Mouse (Mus musculus) E14TG2a.4 (cell line): ENCODE data around the gene Rtkn.
A peak's percentile ranks its signal among the peaks of the same experiment; 100 is the strongest.

ENCODE experiments used
- H3K27me3 ChIP-seq: 2 replicates; pipeline ENCODE4 v1.6.1; 2014; ENCODE audit warnings: low read length, control low read depth; ENCODE audit not compliant: insufficient read depth
- H3K36me3 ChIP-seq: 2 replicates; pipeline ENCODE4 v1.6.1; 2014; ENCODE audit warnings: low read length, control low read depth; ENCODE audit not compliant: insufficient read depth
- H3K4me1 ChIP-seq: replicated peaks from 2 replicates; pipeline ENCODE4 v1.6.1; 2014; ENCODE audit warnings: low read depth, low read length, control low read depth
- H3K4me3 ChIP-seq: replicated peaks from 2 replicates; pipeline ENCODE4 v1.5.1; 2014; ENCODE audit warnings: mild to moderate bottlenecking, low read length
- H3K9me3 ChIP-seq: 2 replicates; pipeline ENCODE4 v1.6.1; 2014; ENCODE audit warnings: low read length, control low read depth
- CTCF ChIP-seq: conservative IDR thresholded peaks from 2 replicates; pipeline ENCODE4 v1.5.1; 2014; ENCODE audit warnings: low read length
- NANOG ChIP-seq: IDR thresholded peaks from 2 replicates; pipeline ENCODE4 v1.6.1; 2014; ENCODE audit warnings: borderline replicate concordance, low read length, mixed read lengths
- POU5F1 ChIP-seq: IDR thresholded peaks from 2 replicates; pipeline ENCODE4 v1.6.1; 2014; ENCODE audit warnings: low read length, borderline replicate concordance

The Rtkn gene

DNA sequence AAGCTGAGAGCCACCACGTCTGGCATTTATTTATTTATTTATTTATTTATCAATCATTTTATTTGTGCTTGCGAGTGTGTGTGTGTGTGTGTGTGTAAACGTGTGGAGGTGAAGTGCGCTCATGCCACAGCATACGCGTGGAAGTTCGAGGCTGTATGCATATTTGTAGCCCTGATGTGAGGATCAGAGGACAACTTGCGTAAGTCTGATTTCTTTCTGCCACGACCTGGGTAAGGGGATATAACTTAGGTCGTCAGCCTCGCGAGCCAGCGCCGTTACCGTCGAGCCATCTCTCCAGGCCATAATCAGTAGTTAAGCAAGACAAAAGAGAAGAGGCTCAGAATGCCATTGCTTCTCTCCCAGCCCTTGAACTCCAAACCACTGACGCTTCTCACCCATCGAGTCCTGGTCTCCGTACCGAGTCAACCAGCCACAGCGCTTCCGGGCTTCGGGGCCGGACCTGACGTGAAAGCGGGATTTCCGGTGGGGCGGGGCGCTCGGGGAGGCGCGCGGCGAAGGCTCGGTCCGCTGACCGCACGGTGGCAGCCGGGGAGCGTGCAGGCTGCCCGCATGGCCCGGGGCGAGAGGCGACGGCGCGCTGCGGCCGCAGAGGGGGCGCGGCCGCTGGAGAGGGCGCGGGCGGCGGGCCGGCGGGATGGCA, 20.1 kb upstream of the Rtkn start, which contains the start of gene Mogs:
TSS of gene Mogs (plus strand) at position 486 of the 661 bp plus-strand sequence.
- H3K9me3 ChIP-seq: no peaks in the 10 kb centered on the region
- H3K4me1 ChIP-seq: peaks cover 59% of the 10 kb centered on the region
- TF ChIP-seq CTCF: no peak
- no peak for TF ChIP-seq POU5F1
- no peak for TF ChIP-seq NANOG
- H3K36me3 ChIP-seq: peaks cover 47% of the 10 kb centered on the region
- peak within 1 kb of the TSS; percentile 89 for H3K4me3 ChIP-seq
- H3K27me3 ChIP-seq: no peaks in the 10 kb centered on the region

DNA sequence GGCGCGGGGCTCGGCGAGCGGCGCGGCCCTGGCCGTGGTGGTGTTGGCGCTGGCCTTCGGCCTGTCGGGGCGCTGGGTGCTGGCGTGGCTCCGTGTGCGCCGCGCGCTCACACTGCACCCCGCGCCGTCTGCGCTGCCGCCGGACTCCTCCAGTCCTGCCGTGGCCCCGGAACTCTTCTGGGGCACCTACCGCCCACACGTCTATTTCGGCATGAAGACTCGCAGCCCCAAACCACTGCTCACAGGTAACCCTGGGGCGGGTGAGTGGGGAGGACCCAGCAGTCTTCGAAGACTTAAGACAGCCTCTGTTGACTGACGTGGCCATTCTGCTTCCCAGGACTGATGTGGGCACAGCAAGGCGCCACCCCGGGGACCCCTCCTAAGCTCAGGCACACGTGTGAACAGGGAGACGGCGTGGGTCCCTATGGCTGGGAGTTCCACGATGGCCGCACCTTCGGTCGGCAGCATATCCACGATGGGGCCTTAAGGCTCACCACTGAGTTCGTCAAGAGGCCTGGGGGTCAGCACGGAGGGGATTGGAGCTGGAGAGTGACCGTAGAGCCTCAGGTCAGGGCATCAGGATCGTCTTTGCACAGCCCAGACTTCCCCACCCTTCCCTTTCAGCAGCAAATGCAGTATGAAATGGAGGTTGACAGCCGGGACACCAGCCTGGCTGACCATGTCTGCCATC, 19.4 kb upstream of the Rtkn start:
- no peak for TF ChIP-seq NANOG
- Histone ChIP-seq H3K36me3 (peaks cover 40% of the 10 kb centered on the region), H3K27me3 (no peaks in the 10 kb centered on the region)

DNA sequence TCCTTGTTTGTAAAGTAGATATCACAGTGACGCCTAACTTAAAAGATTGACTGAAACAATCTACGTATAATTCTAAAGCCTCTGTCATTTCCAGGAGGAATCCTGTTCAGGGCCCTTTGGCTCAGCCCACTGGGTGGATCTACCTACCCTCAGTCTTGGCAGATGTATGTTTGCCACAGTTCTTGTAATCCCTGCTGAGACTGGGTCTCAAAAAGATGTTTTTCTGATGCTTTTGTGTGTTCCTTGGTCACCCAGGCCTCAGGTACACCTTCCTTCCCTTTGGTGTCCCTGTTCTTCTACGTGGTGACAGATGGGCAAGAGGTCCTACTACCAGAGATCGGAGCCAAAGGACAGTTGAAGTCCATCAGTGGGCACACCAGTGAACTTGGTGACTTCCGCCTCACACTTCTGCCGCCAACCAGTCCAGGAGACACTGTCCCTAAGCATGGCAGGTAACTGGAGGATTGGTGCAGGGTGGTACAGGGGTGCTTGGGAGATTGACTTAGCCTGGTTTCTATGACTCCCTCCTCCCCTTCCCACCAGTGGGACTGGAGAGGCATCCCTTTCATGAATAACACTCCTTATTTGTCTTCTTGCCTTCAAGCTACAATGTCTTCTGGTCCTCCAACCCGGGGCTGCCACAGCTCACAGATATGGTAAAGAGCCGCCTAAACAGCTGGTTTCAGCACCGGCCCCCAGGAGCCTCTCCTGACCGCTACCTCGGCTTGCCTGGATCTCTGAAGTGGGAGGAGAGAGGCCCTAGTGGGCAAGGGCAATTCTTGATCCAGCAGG, 18.7 kb upstream of the Rtkn start:
- Histone ChIP-seq H3K4me3 (peak overlapping the region; percentile 89), H3K36me3 (peaks cover 37% of the 10 kb centered on the region), H3K27me3 (no peaks in the 10 kb centered on the region), H3K9me3 (no peaks in the 10 kb centered on the region), H3K4me1 (peaks cover 64% of the 10 kb centered on the region)
- TF ChIP-seq CTCF: no peak
- TF ChIP-seq POU5F1: no peak
- TF ChIP-seq NANOG: no peak

More for the DNA sequence above, 19.4 kb upstream of the Rtkn start:
- peaks cover 63% of the 10 kb centered on the region for H3K4me1 ChIP-seq
- peak overlapping the region; percentile 89 for H3K4me3 ChIP-seq
- H3K9me3 ChIP-seq: no peaks in the 10 kb centered on the region

DNA sequence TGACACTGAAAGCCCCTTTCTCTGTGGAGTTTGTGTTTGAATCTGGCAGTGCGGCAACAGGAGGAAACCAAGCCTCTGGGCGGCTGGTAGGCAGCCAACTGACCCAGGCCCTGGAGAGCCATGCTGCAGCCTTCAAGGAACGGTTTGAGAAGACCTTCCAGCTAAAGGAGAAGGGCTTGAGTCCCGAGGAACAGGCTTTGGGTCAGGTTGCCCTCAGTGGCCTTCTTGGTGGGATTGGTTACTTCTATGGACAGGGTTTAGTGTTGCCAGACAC, 18.2 kb upstream of the Rtkn start:
- Histone ChIP-seq H3K4me3 (peak overlapping the region; percentile 89; the same call in 1 of the 2 replicates), H3K9me3 (no peaks in the 10 kb centered on the region), H3K4me1 (peaks cover 60% of the 10 kb centered on the region), H3K36me3 (peaks cover 37% of the 10 kb centered on the region), H3K27me3 (no peaks in the 10 kb centered on the region)
- TF ChIP-seq NANOG: no peak
- no peak for TF ChIP-seq CTCF
- TF ChIP-seq POU5F1: no peak

DNA sequence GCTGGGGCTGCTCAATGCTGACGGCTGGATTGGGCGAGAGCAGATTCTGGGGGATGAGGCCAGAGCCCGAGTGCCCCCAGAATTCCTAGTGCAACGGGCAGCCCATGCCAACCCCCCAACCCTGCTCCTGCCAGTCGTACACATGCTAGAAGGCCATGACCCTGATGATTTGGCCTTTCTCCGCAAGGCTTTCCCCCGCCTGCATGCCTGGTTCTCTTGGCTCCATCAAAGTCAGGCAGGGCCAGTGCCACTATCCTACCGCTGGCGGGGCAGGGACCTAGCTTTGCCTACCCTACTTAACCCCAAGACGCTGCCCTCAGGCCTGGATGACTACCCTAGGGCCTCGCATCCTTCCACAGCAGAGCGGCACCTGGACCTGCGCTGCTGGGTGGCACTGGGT, 17.6 kb upstream of the Rtkn start:
- Histone ChIP-seq H3K4me3 (peak overlapping the region; percentile 13; the same call in 1 of the 2 replicates), H3K4me1 (peaks cover 65% of the 10 kb centered on the region), H3K36me3 (peaks cover 37% of the 10 kb centered on the region), H3K27me3 (no peaks in the 10 kb centered on the region), H3K9me3 (no peaks in the 10 kb centered on the region)
- no peak for TF ChIP-seq NANOG
- TF ChIP-seq POU5F1: no peak

DNA sequence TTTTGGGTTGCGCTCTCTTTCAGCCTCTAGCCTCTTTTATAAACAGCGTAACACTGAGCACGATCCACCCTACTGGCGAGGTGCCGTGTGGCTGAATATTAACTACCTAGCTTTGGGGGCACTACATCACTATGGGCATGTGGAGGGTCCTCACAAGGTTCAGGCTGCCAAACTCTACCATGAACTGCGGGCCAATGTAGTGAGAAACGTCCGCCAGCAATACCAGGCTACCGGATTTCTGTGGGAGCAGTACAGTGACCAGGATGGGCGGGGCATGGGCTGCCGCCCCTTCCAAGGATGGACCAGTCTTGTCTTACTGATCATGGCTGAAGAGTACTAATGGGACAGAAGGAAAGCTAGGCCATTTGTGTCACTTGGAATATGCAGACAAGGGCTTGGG, 16.9 kb upstream of the Rtkn start:
- Histone ChIP-seq H3K9me3 (no peaks in the 10 kb centered on the region), H3K4me3 (no peak overlapping the region), H3K36me3 (peaks cover 42% of the 10 kb centered on the region), H3K4me1 (peaks cover 71% of the 10 kb centered on the region), H3K27me3 (no peaks in the 10 kb centered on the region)
- TF ChIP-seq NANOG (no peak), POU5F1 (no peak), CTCF (no peak)

DNA sequence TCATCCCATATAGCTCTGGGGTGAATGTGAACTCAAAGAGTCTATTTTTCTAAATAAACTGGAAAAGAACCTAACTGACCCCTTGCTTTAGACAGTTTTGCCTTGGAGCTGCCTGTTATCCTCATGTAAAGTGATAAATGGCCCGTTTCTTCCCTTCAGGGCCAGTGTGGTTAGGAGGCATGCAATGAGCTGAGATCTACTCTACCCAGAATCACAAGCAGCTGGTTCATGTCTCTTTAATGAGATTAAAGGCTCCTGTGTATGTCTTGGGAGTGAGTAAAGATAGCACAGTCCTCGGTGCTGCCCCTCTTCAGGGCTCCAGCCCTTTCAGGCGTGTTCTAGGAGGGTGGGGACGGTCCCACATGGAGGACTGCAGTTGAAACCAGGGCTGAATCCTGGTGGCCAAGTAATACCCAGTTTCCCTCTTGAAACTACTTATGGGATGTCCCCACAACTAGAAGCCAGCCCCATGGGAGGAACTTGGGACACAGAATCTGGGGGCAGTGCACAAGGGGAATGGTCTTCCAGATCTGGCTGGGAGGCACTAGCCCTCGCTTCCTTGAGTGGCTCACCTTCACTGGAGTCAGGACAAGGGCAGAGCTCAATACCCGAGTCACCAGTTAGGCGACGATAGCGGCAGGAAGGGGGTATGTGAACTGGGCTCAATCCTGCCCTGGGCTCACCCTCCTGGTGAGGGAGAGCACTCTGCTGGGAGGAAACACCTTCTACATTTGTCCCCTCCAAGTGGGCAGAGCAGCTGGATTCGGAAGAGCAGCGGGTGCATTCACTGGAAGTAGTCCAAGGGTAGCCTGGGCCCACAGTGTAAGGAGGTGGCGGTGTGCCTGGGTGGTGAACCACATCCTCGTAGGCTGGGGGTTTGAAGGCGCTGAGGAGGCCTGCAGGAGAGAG, 16.2 kb upstream of the Rtkn start:
- Histone ChIP-seq H3K4me3 (0 out of 2 replicates have a peak overlapping the region, but pooled peaks have one; percentile 3), H3K36me3 (peaks cover 48% of the 10 kb centered on the region), H3K4me1 (peaks cover 73% of the 10 kb centered on the region), H3K9me3 (no peaks in the 10 kb centered on the region), H3K27me3 (no peaks in the 10 kb centered on the region)
- TF ChIP-seq CTCF (no peak), NANOG (no peak), POU5F1 (no peak)

DNA sequence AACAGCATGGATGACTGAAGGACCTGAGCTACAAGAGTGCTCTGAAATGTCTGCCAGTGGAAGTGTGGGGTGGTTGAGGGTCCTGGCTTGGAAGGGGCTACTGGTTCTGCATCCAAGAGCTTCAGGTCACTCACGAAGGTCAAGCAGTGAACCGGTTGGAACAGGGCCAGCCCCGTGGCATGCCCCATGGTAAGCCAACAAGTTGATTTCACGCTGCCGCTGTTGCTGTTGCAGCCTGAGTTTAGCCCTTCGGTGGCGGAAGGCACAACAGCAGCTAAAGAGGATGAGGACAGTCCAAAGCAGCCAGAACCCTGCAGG, 15.6 kb upstream of the Rtkn start:
- Histone ChIP-seq H3K36me3 (peaks cover 48% of the 10 kb centered on the region), H3K27me3 (no peaks in the 10 kb centered on the region), H3K9me3 (no peaks in the 10 kb centered on the region), H3K4me1 (peaks cover 73% of the 10 kb centered on the region), H3K4me3 (peak overlapping the region; percentile 91; the same call in 1 of the 2 replicates)
- no peak for TF ChIP-seq CTCF
